Comparison of ENCODE assay signal across 14 mouse cellular contexts in the genomic region with DNA sequence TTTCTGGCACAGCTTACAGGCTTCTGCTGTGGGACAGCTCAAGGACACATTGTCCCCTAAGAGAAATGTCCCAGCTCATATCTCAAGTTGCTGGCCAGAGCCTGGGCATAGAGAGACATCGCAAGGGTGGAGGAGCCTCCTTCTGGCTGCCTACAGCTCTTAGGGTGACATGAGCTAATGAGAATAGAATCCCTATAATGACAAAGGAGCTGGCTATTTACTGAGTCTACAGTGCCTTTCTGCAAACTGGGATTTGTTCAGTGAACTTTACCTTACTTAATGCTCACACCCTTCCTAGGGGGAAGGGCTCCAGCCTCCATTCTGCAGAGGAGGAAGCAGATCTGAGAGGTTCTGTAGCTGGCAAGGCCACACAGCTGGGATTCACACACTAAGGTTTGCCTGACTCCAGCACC. TPM values are rescaled to one million over a fixed set of nuclear protein-coding genes. Genes with fewer than 3 reads are reported as not detected.
DNase-seq lines count a peak whose midpoint lies in the region; ATAC-seq lines count a peak whose summit lies in the region.
"Had no signal": no experiment of that assay in that cellular context is flagged by ENCODE, and none has a peak within 500 bp of the region (broad histone marks: within the 10 kb centered on the region; RNA-seq: fewer than 3 reads in every experiment).

No protein-coding gene starts in this region.

- peak overlapping the region; percentile 72 for H3K27ac ChIP-seq in heart, embryonic 12.5 days (ENCODE audit: poor library complexity, severe bottlenecking)
- H3K27ac ChIP-seq: hindbrain, embryonic 10.5 days; macrophage; neural tube, embryonic 15.5 days had no signal

- WGBS in heart, embryonic 12.5 days = 40% methylated on average over 1 of the region's 1 CpGs

- H3K4me1 ChIP-seq in heart, embryonic 12.5 days (replicated peaks) = peaks cover 25% of the 10 kb centered on the region

- H3K27me3 ChIP-seq in heart, embryonic 12.5 days (replicated peaks) = no peaks in the 10 kb centered on the region
- H3K27me3 ChIP-seq: neural tube, embryonic 15.5 days had no signal

- no peak for DNase-seq in heart, postnatal 4 days
- DNase-seq in adrenal gland, postnatal 25 days = peak; percentile 12
- peak; percentile 61 for DNase-seq in gastrocnemius, postnatal 25 days
- peak; percentile 43 for DNase-seq in lung, postnatal 10 days
- DNase-seq in MN1 (ENCODE audit: low spot score) = no peak
- DNase-seq in thymus, postnatal 14 days = no peak
- DNase-seq: kidney, adult 9 months; layer of hippocampus, adult 9-11 months; thymus, adult 2 months had no signal

- H3K4me3 ChIP-seq in heart, embryonic 12.5 days = no peak overlapping the region
- H3K4me3 ChIP-seq: erythroblast, embryonic 14.5 days; hindbrain, embryonic 10.5 days; neural tube, embryonic 15.5 days had no signal

- no peak overlapping the region for H3K9ac ChIP-seq in heart, embryonic 12.5 days
- H3K9ac ChIP-seq: neural tube, embryonic 15.5 days had no signal

- H3K9me3 ChIP-seq in heart, embryonic 12.5 days (replicated peaks) = no peaks in the 10 kb centered on the region
- H3K9me3 ChIP-seq: hindbrain, embryonic 10.5 days; neural tube, embryonic 15.5 days had no signal

- 0 out of 2 replicates have a peak overlapping the region, but pooled peaks have one; percentile 17 for H3K4me2 ChIP-seq in heart, embryonic 12.5 days
- H3K4me2 ChIP-seq: neural tube, embryonic 15.5 days had no signal

- no peak for ATAC-seq in heart, embryonic 12.5 days (ENCODE audit: insufficient number of reproducible peaks, low FRiP score)

- no peaks in the 10 kb centered on the region for H3K36me3 ChIP-seq in heart, embryonic 12.5 days
- H3K36me3 ChIP-seq: hindbrain, embryonic 10.5 days; neural tube, embryonic 15.5 days had no signal

RNA-seq across cellular contexts. Expression of gene Tpm1, which starts 41.4 kb away (rescaled TPM):
- 4,565 and 4,650 TPM in 2 replicates for polyA plus RNA-seq in heart, embryonic 12.5 days (2016; fragmentation: Nextera tagmentation; extraction: Ambion mirVana)
- 1,000 to 10,000 TPM; 7,269 to 8,107 TPM for total RNA-seq in heart, postnatal 4 days (2021)
- 166 and 180 TPM in 2 replicates for total RNA-seq in adrenal gland, postnatal 25 days (2021)
- over 10,000 TPM; 20,359 to 26,033 TPM for total RNA-seq in gastrocnemius, postnatal 25 days (2021)

Comparison
In these comparisons a context has a peak if more than half of its experiments do, and no peak if none do; other contexts are left out.
1. DNase-seq: peak in adrenal gland, postnatal 25 days (single experiment), gastrocnemius, postnatal 25 days (single experiment) and lung, postnatal 10 days (single experiment); none in heart, postnatal 4 days (single experiment), MN1 (single experiment) and thymus, postnatal 14 days (single experiment).
2. RNA of gene Tpm1, which starts 41.4 kb away (total RNA-seq): 20,359 to 26,033 TPM in gastrocnemius, postnatal 25 days and 7,269 to 8,107 TPM in heart, postnatal 4 days; 166 to 180 TPM in adrenal gland, postnatal 25 days; every median in the first group is over 10 times any median in the second.